Mouse (Mus musculus) erythroblast, embryonic 14.5 days (primary cell): ENCODE data around the gene Sprn.

ENCODE experiments used
- GATA1 ChIP-seq: IDR thresholded peaks from 2 replicates; pipeline ENCODE4 v1.6.1; 2012; ENCODE audit warnings: low read length, inconsistent platforms, mixed read lengths
- TAL1 ChIP-seq: IDR thresholded peaks from 3 replicates; pipeline ENCODE4 v1.6.1; 2012; ENCODE audit warnings: low read length, inconsistent platforms, mixed read lengths

DNA sequence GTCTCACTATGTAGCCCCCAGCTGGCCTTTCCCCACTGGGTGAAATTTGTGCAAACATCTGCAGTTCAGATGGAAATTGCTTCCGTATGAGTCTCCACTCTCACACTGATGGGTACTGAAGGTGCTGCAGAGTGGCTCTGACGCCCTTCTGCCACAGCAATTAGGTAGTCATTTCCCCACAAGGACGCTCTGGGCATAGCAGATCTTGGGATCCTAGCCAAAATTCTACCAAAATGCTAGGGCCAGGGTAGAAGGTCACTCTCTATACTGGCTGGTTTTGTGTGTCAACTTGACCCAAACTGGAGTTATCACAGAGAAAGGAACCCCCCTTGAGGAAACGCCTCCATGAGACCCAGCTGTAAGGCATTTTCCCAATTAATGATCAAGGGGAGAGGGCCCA is 50.7 kb downstream of the Sprn start:
- TF ChIP-seq TAL1: no peak
- TF ChIP-seq GATA1: no peak
